Mouse (Mus musculus) liver, adult (tissue): Measurements from ENCODE around the gene Zfr2.

Source experiments
- GATA4 ChIP-seq: IDR thresholded peaks from 2 replicates; pipeline ENCODE4 v1.6.1; 2014; ENCODE audit warnings: mild to moderate bottlenecking, low read length; ENCODE audit not compliant: insufficient replicate concordance

The Zfr2 gene

DNA sequence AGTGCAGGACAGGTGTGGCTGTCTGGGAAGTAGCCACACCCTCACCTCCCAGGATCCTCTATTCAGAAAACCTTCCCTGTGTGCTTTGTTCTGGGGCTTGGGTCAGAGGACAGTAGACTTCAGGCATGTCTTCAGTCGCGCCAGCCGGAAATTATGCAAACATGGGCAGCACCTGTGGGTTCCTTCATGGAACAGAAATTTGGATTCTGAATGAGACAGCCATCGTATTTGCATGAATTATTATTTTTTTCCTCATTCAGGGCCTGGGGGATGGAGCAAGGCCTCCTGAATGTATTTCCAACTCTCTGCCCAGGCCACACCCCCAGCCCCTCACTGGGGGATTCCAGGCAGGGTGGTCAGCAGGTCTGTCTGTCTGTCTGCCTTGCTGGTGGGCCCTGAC is 28.1 kb downstream of the Zfr2 start:
- TF ChIP-seq GATA4 = no peak

DNA sequence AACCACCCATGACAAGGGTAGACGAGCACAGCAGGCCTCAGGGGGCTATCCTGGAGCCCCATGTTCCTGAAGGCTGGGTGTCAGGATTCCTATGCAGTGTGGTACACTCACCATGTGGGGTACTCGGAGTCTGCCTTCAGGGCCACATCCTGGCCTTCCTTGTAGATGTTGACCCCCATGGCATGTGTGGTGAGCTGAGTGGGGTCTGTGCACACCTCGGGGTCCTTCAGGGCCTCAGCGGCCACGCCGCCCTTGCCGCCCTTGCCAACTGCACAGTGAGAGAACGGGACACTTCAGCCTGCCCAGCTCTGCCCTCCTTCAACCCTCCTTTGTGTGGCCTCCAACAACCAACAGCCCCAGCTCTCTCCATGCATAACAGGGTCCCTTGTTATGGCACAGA is 32.6 kb downstream of the Zfr2 start:
- TF ChIP-seq GATA4 = no peak

DNA sequence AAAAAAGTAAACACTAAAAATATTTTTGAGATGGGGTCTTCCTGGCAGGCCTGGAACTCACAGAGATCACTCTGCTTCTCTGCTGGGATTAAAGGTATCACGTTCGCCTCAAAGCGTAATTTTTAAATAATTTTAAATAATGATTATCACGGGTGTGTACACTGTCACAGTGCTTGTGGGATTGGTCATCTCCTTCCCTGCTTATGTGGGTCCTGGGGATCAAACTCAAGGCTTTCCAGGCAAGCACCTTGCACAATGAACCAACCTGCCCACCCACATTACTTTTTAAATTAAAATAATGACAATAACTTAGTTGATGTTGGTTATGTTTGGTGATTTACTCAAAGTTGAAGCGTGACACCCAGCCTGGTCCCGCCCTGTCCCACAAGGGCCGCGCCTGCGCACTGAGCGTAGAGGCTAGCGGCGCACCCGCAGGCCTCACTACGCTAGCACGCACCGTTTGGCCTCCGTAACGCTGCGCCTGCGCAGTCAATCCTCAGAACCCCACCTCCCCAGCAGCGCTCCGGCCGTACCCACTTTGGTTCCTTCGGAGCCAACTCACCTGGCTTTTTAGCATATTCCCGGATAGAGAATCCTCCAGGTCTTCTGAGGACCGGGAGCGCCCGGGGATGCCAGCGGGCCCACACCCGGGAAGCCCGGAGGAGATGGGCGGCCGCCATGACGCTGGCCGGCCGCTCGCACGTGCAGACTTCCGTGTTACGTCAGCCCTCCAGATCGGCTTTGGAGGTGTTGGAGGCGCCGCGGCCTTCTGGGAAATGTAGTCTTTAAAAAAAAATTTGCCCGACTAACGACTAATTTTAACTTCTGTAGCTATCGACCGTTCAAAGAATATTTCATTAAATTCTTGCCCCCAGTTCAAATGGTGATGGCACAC is 33.5 kb downstream of the Zfr2 start, which contains the start of the genes Mrpl54 and Apba3:
Mrpl54 (minus strand) TSS at position 724 of the 895 bp plus-strand sequence.
Apba3 (plus strand) TSS at position 750 of the 895 bp plus-strand sequence.
- no peak for TF ChIP-seq GATA4

GRCm38 (mm10) chr10:81268056-81268455 is 35.1 kb downstream of the Zfr2 start:
- no peak; the same call in 1 of the 2 replicates for TF ChIP-seq GATA4

- TF ChIP-seq GATA4 = no peak
Observed at GRCm38 (mm10) chr10:81268643-81269412, 35.9 kb downstream of the Zfr2 start.

DNA sequence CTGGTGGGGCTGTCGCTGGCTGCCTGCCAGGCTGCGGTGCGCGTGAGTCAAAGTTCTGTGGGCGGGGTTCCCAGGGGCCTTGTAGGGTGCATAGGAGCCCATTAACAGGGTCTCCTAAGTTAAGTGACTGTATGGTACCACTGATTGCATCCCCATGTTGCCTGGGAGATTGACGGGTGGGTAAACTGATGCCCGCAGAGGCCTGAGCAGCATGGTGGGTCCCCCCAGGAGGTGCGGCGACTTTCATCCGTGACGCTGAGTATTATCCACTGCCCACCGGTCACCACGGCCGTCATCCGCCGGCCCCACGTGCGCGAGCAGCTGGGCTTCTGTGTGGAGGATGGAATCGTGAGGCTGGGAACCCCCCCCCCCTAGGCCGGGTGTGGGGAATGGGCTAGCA is 39.4 kb downstream of the Zfr2 start:
- no peak for TF ChIP-seq GATA4

- no peak for TF ChIP-seq GATA4
Observed at GRCm38 (mm10) chr10:81273842-81274241, 40.9 kb downstream of the Zfr2 start.

DNA sequence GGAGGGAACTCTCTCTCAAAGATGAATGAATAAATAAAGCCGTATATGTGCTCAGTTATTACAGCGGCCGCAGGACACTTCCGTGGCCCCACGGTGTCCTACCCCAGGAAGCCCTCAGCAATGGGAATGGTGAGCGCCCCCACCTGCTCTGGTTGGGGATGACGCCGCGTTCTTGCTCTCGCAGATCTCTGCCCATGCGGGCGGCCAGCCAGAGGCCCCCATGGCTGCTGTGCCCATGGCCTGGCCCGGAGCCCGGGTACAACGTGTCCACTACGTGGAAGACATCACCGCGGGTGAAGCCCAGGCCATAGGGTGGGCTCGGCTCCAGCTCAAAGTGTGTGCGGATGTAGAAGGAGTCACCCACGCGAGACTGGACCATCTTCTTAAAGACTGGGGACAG is 44.7 kb downstream of the Zfr2 start:
- no peak for TF ChIP-seq GATA4

DNA sequence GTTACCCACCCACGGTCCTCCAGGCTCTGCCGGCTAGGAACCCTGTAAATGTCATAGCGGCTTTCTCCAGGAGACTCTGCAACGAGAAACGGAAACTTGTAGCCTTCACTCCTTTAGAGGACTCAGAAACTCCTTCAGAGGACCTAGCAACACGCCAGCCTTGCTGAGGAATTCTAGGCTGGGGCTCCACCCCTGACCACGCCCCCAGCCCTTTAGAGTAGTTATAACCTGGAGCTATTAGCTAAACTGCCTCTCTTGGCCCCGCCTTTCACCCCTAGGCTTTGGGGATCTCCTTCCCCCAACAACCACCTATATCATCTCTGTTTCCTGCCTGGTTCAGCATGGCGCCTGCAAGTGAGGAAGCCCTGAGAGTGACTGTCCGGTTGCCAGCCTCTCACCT is 46.5 kb downstream of the Zfr2 start:
- TF ChIP-seq GATA4 = no peak

- TF ChIP-seq GATA4 = no peak
Observed at GRCm38 (mm10) chr10:81284189-81284588, 51.2 kb downstream of the Zfr2 start.

GRCm38 (mm10) chr10:81284719-81285118 is 51.8 kb downstream of the Zfr2 start:
- no peak for TF ChIP-seq GATA4

DNA sequence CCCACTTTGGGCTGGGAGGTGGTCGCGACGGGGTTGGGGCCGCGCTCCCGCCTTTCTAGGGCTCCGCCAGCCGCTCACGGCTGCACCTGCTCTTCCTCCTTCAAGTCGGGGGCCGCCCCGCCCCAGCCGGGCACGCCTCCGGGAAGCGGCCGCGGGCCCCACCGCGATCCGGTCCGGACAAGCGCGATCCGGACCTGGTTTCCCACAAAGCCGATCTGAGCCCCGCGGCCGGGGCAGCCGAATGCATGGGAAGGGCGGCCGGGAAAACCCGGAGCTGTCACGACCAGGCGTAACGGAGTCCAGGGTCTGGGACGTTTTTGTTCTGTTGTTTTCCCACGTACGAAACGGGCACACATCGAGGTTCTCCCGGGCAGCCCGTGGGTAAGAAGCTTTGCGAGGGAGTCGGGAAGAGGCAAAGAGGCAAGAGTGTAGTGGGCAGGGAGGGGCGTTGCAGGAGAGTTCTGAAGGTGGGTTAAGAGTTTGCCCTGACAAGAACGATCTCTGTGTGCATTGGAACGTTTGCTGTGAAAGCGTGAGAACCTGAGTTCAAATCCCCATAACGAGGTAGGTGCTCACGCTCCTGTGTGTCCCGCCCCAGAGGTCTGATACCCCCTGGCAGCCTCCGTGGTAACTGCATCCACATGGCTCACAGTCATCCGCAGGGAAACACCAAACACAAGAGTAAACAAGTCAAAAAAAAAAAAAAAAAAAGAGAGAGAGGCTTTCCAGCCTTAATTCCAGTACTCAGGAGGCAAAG is 52.9 kb downstream of the Zfr2 start:
- TF ChIP-seq GATA4 = no peak

GRCm38 (mm10) chr10:81286586-81286985 is 53.6 kb downstream of the Zfr2 start:
- TF ChIP-seq GATA4 = no peak

DNA sequence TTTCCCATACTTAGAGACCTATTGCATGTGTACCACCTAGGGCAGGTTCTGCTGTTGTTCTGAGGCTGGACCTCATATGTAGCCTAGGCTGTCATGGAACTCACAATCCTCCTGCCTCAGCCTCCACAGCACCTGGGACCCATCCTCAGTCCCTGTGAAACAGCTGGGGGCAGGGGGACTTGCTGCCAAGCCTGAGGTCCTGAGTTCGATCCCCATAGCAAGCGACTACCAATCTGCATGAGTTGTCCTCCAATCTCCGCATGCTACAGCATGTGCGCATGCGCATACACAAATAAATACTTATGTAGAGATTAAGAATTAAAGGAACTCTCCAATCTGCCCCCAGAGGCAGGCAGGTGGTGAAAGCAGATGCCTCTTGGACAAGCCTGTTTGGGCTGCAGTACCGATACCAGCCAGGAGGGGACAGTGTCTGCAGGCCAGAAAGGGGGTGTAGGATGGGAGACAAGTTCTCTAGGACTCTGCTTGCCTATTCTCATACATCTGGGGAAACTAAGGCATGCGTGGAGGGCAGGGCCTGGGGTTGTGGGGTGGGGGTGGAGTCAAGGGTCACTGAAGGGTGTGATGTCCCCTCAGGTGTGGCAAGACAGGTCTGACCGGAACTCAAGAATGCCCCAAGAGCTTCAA is 54.7 kb downstream of the Zfr2 start:
- TF ChIP-seq GATA4 = no peak

DNA sequence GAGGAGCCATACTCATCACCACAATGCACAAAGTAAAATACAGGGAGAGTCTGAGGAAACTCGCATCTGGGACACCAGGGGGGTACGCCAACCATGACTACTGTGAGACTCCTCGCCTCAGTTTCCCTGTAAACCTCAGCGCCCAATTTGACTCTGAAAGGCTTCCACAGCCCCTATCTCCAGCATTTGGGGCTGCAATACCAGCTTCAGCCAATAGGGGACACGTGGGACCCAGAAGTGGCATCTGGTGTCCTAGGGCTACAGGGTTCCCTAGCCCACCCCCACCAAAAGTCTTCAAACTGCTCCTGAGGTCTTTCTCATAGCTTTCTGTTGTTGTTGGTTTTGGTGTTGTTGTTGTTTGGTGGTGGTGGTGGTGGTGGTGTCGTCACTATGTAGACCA is 55.6 kb downstream of the Zfr2 start:
- no peak for TF ChIP-seq GATA4
